Mouse (Mus musculus): Measurements from ENCODE around the gene Cops3.

DNA sequence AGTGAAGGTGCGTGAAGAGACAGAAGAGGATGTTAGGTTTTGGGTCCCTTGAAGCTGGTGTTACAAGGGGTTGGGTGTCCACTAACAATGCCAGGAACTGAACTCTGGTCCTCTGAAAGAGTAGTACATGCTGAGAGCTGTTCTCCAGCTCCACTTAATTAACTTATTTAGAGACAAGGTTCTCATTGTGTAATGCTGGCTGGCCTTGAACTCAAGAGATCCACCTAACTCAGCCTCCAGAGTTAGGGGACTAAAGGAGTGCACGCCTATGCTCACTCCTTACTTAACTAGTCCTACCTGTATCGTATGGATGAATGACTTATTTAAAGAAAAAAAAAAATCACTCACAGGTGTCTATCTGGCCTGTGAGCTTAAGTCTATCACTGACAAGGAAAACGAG, 1.2 kb downstream of the Cops3 start:
- TF ChIP-seq CTCF (IDR thresholded peaks at IDR 0.05) (no peak), EP300 (IDR thresholded peaks at IDR 0.05) (no peak)

Data from lung, postnatal 0 days (tissue).